Mouse (Mus musculus) midbrain, embryonic 10.5 days (tissue): ENCODE results near the gene Gpc5. TPM values are rescaled to one million over a fixed set of nuclear protein-coding genes. Genes with fewer than 3 reads are reported as not detected.
A peak's percentile ranks its signal among the peaks of the same experiment; 100 is the strongest.

Source experiments
- DNase-seq: peaks from one replicate; pipeline ENCODE4 v3.0.0-alpha.2; 2017; ENCODE audit warnings: low spot score
- H3K27ac ChIP-seq: fragments of 300-500 bp; sonication (generic); replicated peaks from 2 replicates; pipeline ENCODE4 v1.5.1; 2016; ENCODE audit warnings: mild to moderate bottlenecking
- H3K27me3 ChIP-seq: fragments of 300-500 bp; sonication (generic); 2 replicates; pipeline ENCODE4 v1.6.1; 2016; ENCODE audit warnings: low read depth, mild to moderate bottlenecking; ENCODE audit not compliant: poor library complexity, severe bottlenecking
- H3K36me3 ChIP-seq: fragments of 300-500 bp; sonication (generic); 2 replicates; pipeline ENCODE4 v1.6.1; 2016; ENCODE audit warnings: mild to moderate bottlenecking, moderate library complexity
- H3K4me1 ChIP-seq: fragments of 300-500 bp; sonication (generic); 2 replicates; pipeline ENCODE4 v1.6.1; 2016
- H3K4me3 ChIP-seq: fragments of 300-500 bp; sonication (generic); 2 replicates; pipeline ENCODE4 v1.5.1; 2016; ENCODE audit warnings: mild to moderate bottlenecking, moderate library complexity
- H3K9me3 ChIP-seq: fragments of 300-500 bp; sonication (generic); replicated peaks from 2 replicates; pipeline ENCODE4 v1.6.1; 2016; ENCODE audit warnings: mild to moderate bottlenecking
- WGBS: fragments of 180-500 bp; shearing (Covaris S2); methylation state at CpG from one replicate; pipeline ENCODE4 v1.1.7; 2016; 5-methylcytosine and 5-hydroxymethylcytosine counted together
- polyA plus RNA-seq: library from polyadenylated mRNA; unstranded; fragments of >200 nt; fragmentation: Nextera tagmentation; extraction: Ambion mirVana; gene quantifications from 2 replicates; pipeline ENCODE4 v1.2.1, GENCODE M21; 2016

Gene Gpc5
- polyA plus RNA-seq, 1 experiment from 2014 or later = 0.30 TPM

- 24% methylated on average over 6 of the region's 6 CpGs for WGBS
- Histone ChIP-seq H3K27ac (no peak overlapping the region), H3K4me1 (no peaks in the 10 kb centered on the region), H3K4me3 (no peak overlapping the region), H3K36me3 (no peaks in the 10 kb centered on the region), H3K9me3 (no peaks in the 10 kb centered on the region), H3K27me3 (no peaks in the 10 kb centered on the region)
- DNase-seq = peak; percentile 55
Measured at GRCm38 (mm10) chr14:116206977-116207376, 1115.0 kb downstream of the Gpc5 start.

DNA sequence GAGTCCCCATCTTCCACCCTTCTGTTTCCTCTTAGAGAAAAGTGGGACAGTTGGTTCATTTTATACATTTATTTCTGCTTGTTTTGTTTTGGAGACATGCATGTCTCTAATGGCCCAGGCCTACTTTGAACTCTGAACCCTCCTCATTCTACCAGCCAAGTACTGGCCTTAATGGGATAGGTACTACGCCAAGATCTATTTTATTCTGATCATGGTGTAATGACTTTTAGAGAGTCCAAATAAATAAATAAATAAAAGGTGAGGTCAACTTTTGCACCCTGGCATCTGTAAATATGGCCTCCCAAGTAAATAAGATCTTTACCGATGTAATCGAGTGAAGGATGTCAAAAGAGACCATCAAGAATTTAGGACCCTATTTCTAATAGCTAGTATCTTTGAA is 1116.6 kb downstream of the Gpc5 start:
- no peaks in the 10 kb centered on the region for H3K36me3 ChIP-seq
- H3K4me1 ChIP-seq = no peaks in the 10 kb centered on the region
- no peaks in the 10 kb centered on the region for H3K27me3 ChIP-seq
- WGBS = 94% methylated on average over 3 of the region's 3 CpGs
- no peaks in the 10 kb centered on the region for H3K9me3 ChIP-seq
- no peak overlapping the region for H3K4me3 ChIP-seq
- no peak for DNase-seq
- H3K27ac ChIP-seq = no peak overlapping the region

DNA sequence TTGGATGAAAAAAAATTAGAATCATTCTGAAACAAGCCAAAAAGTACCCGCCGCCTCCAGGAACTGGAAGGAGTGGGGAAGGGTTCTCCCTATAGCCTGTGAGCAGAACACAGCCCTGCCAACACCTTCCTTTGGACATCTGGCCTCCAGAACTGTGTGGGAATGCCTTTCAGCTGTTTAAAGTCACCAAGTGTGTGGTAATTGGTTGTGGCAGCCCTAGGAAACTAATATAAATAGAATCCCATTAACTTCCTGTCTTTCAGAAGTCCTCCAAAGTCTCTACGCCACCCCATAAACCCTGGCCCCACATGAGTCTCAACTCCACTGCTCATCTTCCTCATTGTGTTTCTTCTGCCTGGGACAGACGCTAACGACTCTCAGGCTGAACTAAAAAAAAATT is 1117.0 kb downstream of the Gpc5 start:
- DNase-seq = no peak
- Histone ChIP-seq H3K4me1 (no peaks in the 10 kb centered on the region), H3K9me3 (no peaks in the 10 kb centered on the region), H3K36me3 (no peaks in the 10 kb centered on the region), H3K27me3 (no peaks in the 10 kb centered on the region), H3K4me3 (no peak overlapping the region), H3K27ac (no peak overlapping the region)
- 80% methylated on average over 5 of the region's 5 CpGs for WGBS

DNA sequence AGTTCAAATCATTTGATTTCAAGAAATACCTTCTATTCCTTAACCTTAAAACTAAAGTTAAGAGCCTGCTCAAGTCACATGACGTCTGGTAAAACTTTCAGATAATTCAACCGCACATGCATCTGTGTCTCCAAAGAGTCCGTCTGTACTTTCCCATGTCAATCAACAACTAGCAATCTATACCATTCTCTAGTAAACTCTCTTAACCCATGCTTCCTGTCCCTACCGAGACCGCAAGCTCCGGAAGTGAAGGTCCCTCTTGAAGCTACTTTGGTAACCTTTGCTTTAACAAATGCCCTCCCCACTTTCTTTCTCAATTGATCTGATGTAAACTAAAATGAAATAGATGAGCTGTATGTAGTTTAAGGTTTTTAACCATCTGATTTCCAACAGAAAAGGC is 1118.3 kb downstream of the Gpc5 start:
- Histone ChIP-seq H3K27ac (no peak overlapping the region), H3K9me3 (no peaks in the 10 kb centered on the region), H3K27me3 (no peaks in the 10 kb centered on the region), H3K4me3 (no peak overlapping the region), H3K36me3 (no peaks in the 10 kb centered on the region), H3K4me1 (no peaks in the 10 kb centered on the region)
- no peak for DNase-seq
- 91% methylated on average over 6 of the region's 6 CpGs for WGBS

GRCm38 (mm10) chr14:116212029-116212428 is 1120.0 kb downstream of the Gpc5 start:
- no peak for DNase-seq
- no peaks in the 10 kb centered on the region for H3K4me1 ChIP-seq

GRCm38 (mm10) chr14:116258126-116258525 is 1166.1 kb downstream of the Gpc5 start:
- Histone ChIP-seq H3K4me1 (no peaks in the 10 kb centered on the region), H3K27ac (no peak overlapping the region), H3K27me3 (no peaks in the 10 kb centered on the region), H3K36me3 (no peaks in the 10 kb centered on the region), H3K9me3 (no peaks in the 10 kb centered on the region), H3K4me3 (no peak overlapping the region)
- no peak for DNase-seq
- 92% methylated on average over 1 of the region's 1 CpGs for WGBS

More at GRCm38 (mm10) chr14:116212029-116212428, 1120.0 kb downstream of the Gpc5 start:
- no peak overlapping the region for H3K27ac ChIP-seq
- no peaks in the 10 kb centered on the region for H3K9me3 ChIP-seq
- H3K36me3 ChIP-seq = no peaks in the 10 kb centered on the region
- H3K27me3 ChIP-seq = no peaks in the 10 kb centered on the region
- H3K4me3 ChIP-seq = no peak overlapping the region

DNA sequence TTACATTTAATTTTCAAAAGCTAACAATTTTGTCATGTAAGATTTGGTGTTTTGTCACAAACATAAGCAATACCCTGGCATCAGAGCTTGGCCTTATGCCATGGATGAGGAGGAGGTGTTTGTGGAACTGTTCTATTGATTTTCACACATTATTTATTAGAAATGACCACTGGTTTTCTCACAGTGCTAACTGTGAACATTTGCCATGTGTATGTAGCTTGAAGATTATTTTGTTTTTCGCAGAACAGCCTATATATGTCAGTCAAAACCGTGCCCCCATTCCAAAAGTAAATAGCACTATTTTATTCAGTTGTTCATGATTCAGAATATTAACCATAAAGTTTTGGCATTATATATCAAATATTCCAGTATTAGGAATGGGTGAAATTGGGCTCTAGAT is 1216.5 kb downstream of the Gpc5 start:
- H3K27ac ChIP-seq = no peak overlapping the region
- DNase-seq = no peak
- no peaks in the 10 kb centered on the region for H3K36me3 ChIP-seq
- 90% methylated on average over 2 of the region's 2 CpGs for WGBS
- no peaks in the 10 kb centered on the region for H3K9me3 ChIP-seq
- no peak overlapping the region for H3K4me3 ChIP-seq
- no peaks in the 10 kb centered on the region for H3K27me3 ChIP-seq
- H3K4me1 ChIP-seq = no peaks in the 10 kb centered on the region

GRCm38 (mm10) chr14:116317491-116317890 is 1225.5 kb downstream of the Gpc5 start:
- H3K4me3 ChIP-seq = no peak overlapping the region
- no peaks in the 10 kb centered on the region for H3K36me3 ChIP-seq
- no peak for DNase-seq
- H3K4me1 ChIP-seq = no peaks in the 10 kb centered on the region
- no peaks in the 10 kb centered on the region for H3K9me3 ChIP-seq
- H3K27ac ChIP-seq = no peak overlapping the region
- H3K27me3 ChIP-seq = no peaks in the 10 kb centered on the region

DNA sequence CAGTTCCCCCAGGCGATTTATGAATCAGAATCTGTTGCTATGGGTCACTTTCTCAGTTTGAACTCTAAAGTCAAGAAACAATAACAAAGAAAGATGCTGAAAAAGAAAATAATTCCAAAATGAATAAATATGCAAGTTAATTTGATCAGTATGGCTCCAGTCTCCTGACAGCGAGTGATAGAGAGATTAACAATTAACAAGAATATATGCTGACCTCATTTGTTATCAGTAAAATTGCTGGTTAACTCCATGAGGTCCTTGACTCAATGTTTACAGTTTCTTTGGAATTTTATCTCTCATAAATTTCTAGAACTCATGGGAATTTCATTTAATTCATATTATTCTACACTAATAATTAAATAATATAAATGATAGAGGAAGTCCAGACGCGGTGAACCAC is 1244.2 kb downstream of the Gpc5 start:
- H3K4me3 ChIP-seq = no peak overlapping the region
- no peak for DNase-seq
- 92% methylated on average over 4 of the region's 4 CpGs for WGBS
- no peak overlapping the region for H3K27ac ChIP-seq
- no peaks in the 10 kb centered on the region for H3K4me1 ChIP-seq
- no peaks in the 10 kb centered on the region for H3K27me3 ChIP-seq
- H3K36me3 ChIP-seq = no peaks in the 10 kb centered on the region
- H3K9me3 ChIP-seq = no peaks in the 10 kb centered on the region

DNA sequence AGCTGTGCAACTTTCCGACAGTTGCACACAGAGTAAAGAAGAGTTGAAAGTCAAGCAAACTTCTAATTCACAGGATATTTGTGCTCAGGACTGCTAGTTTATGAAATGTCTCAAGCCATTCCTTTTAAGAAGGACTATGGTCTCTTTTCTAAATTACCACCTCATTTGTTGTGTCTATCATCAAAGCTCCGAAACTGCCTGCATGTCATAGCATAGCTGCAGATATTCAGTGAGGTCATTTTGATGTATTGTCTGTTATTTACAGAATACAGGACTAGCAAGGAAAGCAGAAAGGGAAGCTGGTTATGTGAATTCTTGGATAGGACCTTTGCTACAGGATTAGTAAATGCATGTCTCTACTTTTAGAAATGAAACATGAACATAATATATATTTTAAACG is 1246.4 kb downstream of the Gpc5 start:
- WGBS = 74% methylated on average over 3 of the region's 3 CpGs
- H3K4me1 ChIP-seq = no peaks in the 10 kb centered on the region
- no peaks in the 10 kb centered on the region for H3K27me3 ChIP-seq
- H3K27ac ChIP-seq = no peak overlapping the region
- no peaks in the 10 kb centered on the region for H3K36me3 ChIP-seq
- no peaks in the 10 kb centered on the region for H3K9me3 ChIP-seq
- DNase-seq = no peak
- H3K4me3 ChIP-seq = no peak overlapping the region

- Histone ChIP-seq H3K27me3 (peaks cover 4% of the 10 kb centered on the region; the same call in 1 of the 2 replicates), H3K27ac (no peak overlapping the region), H3K4me1 (peaks cover 3% of the 10 kb centered on the region; the same call in 1 of the 2 replicates), H3K9me3 (no peaks in the 10 kb centered on the region), H3K36me3 (no peaks in the 10 kb centered on the region), H3K4me3 (no peak overlapping the region)
- 77% methylated on average over 3 of the region's 3 CpGs for whole genome bisulfite sequencing
- DNase-seq = no peak
Measured at GRCm38 (mm10) chr14:116348560-116348959, 1256.5 kb downstream of the Gpc5 start.

- H3K4me3 ChIP-seq = no peak overlapping the region
- DNase-seq = no peak
- no peaks in the 10 kb centered on the region for H3K4me1 ChIP-seq
- H3K27ac ChIP-seq = no peak overlapping the region
- no peaks in the 10 kb centered on the region for H3K9me3 ChIP-seq
- WGBS = 82% methylated on average over 2 of the region's 2 CpGs
- no peaks in the 10 kb centered on the region for H3K27me3 ChIP-seq
- H3K36me3 ChIP-seq = no peaks in the 10 kb centered on the region
Measured at GRCm38 (mm10) chr14:116384602-116385001, 1292.6 kb downstream of the Gpc5 start.

GRCm38 (mm10) chr14:116415511-116415910 is 1323.5 kb downstream of the Gpc5 start:
- H3K27me3 ChIP-seq = no peaks in the 10 kb centered on the region
- no peaks in the 10 kb centered on the region for H3K4me1 ChIP-seq
- no peaks in the 10 kb centered on the region for H3K9me3 ChIP-seq
- H3K36me3 ChIP-seq = no peaks in the 10 kb centered on the region
- DNase-seq = no peak
- no peak overlapping the region for H3K27ac ChIP-seq
- 91% methylated on average over 3 of the region's 3 CpGs for WGBS
- H3K4me3 ChIP-seq = no peak overlapping the region

DNA sequence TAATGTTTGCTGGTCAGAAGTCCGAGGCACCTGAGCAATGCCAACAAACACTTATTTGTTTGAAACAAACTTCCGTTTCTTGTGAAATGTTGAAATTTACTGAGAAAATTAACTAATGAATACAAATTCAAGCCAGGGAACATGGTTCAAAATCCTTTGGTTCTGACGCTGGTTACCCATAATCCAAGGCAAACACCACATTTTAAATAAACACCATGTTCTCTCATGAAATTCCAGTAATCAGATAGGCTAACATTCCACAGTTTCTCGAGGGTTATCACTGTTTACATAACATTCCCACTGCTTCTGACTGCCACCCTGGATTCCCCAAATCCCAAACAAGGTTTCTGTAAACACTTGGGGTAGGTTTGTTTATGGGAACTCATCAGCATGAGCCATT is 1356.2 kb downstream of the Gpc5 start:
- Histone ChIP-seq H3K4me1 (no peaks in the 10 kb centered on the region), H3K4me3 (no peak overlapping the region), H3K36me3 (no peaks in the 10 kb centered on the region), H3K27ac (no peak overlapping the region), H3K9me3 (no peaks in the 10 kb centered on the region), H3K27me3 (no peaks in the 10 kb centered on the region)
- no peak for DNase-seq
- 65% methylated on average over 4 of the region's 4 CpGs for WGBS
